Mouse (Mus musculus): ENCODE data around the gene Spata2l. TPM values are rescaled to one million over a fixed set of nuclear protein-coding genes. Genes with fewer than 3 reads are reported as not detected.
"Not testable (repeated sequence)": the region's sequence is repeated elsewhere in the genome, so short reads cannot be mapped to it uniquely, and the experiment has no call there.

Gene Spata2l
- 5.0 and 5.8 TPM in 2 replicates for polyA plus RNA-seq (2015; fragmentation: Nextera tagmentation; extraction: Ambion mirVana)

GRCm38 (mm10) chr8:123235520-123236497 lies at the start of gene Spata2l:
Spata2l (minus strand) TSS chr8:123236233.
- H3K9ac ChIP-seq = peak within 1 kb of the TSS; percentile 56
- ATAC-seq (ENCODE audit: insufficient read depth, low FRiP score, low read depth) = peak; percentile 83
- H3K27ac ChIP-seq = no peak within 1 kb of the TSS
- H3K4me2 ChIP-seq = peak within 1 kb of the TSS; percentile 96
- peaks cover 8% of the 10 kb centered on the region for H3K4me1 ChIP-seq
- WGBS = under 1% methylated on average over 57 of the region's 57 CpGs
- H3K36me3 ChIP-seq = no peaks in the 10 kb centered on the region
- peaks cover 14% of the 10 kb centered on the region; the same call in 1 of the 2 replicates for H3K27me3 ChIP-seq (replicated peaks)
- H3K9me3 ChIP-seq = no peaks in the 10 kb centered on the region
- H3K4me3 ChIP-seq (replicated peaks) = peak within 1 kb of the TSS; percentile 62

GRCm38 (mm10) chr8:123284493-123284892 lies 48.5 kb upstream of the Spata2l start:
- ATAC-seq (ENCODE audit: insufficient read depth, low FRiP score, low read depth) = no peak
- WGBS = 88% methylated on average over 5 of the region's 5 CpGs
- H3K4me1 ChIP-seq = no peaks in the 10 kb centered on the region
- no peak overlapping the region for H3K4me2 ChIP-seq
- H3K27me3 ChIP-seq (replicated peaks) = no peaks in the 10 kb centered on the region
- H3K9ac ChIP-seq = no peak overlapping the region
- H3K4me3 ChIP-seq (replicated peaks) = no peak overlapping the region
- no peak overlapping the region for H3K27ac ChIP-seq
- 0 out of 2 replicates have a peak, but pooled peaks cover 10% of the 10 kb centered on the region for H3K36me3 ChIP-seq
- no peaks in the 10 kb centered on the region for H3K9me3 ChIP-seq

- no peak overlapping the region for H3K4me2 ChIP-seq
- no peaks in the 10 kb centered on the region for H3K4me1 ChIP-seq
- no peak overlapping the region for H3K9ac ChIP-seq
- H3K27ac ChIP-seq = no peak overlapping the region
- no peaks in the 10 kb centered on the region for H3K9me3 ChIP-seq
- no peak for ATAC-seq (ENCODE audit: insufficient read depth, low FRiP score, low read depth)
- 0 out of 2 replicates have a peak, but pooled peaks cover 10% of the 10 kb centered on the region for H3K36me3 ChIP-seq
- no peaks in the 10 kb centered on the region for H3K27me3 ChIP-seq (replicated peaks)
- WGBS = 83% methylated on average over 7 of the region's 7 CpGs
- no peak overlapping the region for H3K4me3 ChIP-seq (replicated peaks)
Observed at GRCm38 (mm10) chr8:123283991-123284390, 48.0 kb upstream of the Spata2l start.

GRCm38 (mm10) chr8:123282994-123283393 lies 47.0 kb upstream of the Spata2l start:
- not testable (repeated sequence) for H3K9ac ChIP-seq; H3K36me3 ChIP-seq; H3K4me2 ChIP-seq; H3K9me3 ChIP-seq; H3K27ac ChIP-seq; H3K27me3 ChIP-seq (replicated peaks); H3K4me3 ChIP-seq (replicated peaks); ATAC-seq (ENCODE audit: insufficient read depth, low FRiP score, low read depth); H3K4me1 ChIP-seq
- WGBS = 90% methylated on average over 5 of the region's 6 CpGs

GRCm38 (mm10) chr8:123280302-123281094 lies 44.5 kb upstream of the Spata2l start:
- no peak overlapping the region for H3K4me3 ChIP-seq (replicated peaks)
- no peak for ATAC-seq (ENCODE audit: insufficient read depth, low FRiP score, low read depth)
- H3K9me3 ChIP-seq = no peaks in the 10 kb centered on the region
- 88% methylated on average over 13 of the region's 13 CpGs for WGBS
- H3K36me3 ChIP-seq = peaks cover 3% of the 10 kb centered on the region; the same call in 1 of the 2 replicates
- H3K4me2 ChIP-seq = no peak overlapping the region
- H3K27me3 ChIP-seq (replicated peaks) = no peaks in the 10 kb centered on the region
- no peak overlapping the region for H3K9ac ChIP-seq
- no peak overlapping the region for H3K27ac ChIP-seq
- H3K4me1 ChIP-seq = no peaks in the 10 kb centered on the region

GRCm38 (mm10) chr8:123279828-123280227 lies 43.8 kb upstream of the Spata2l start:
- no peak overlapping the region for H3K27ac ChIP-seq
- 91% methylated on average over 4 of the region's 4 CpGs for WGBS
- H3K4me1 ChIP-seq = no peaks in the 10 kb centered on the region
- no peaks in the 10 kb centered on the region for H3K9me3 ChIP-seq
- H3K4me2 ChIP-seq = no peak overlapping the region
- no peak overlapping the region for H3K9ac ChIP-seq
- no peaks in the 10 kb centered on the region for H3K27me3 ChIP-seq (replicated peaks)
- no peak for ATAC-seq (ENCODE audit: insufficient read depth, low FRiP score, low read depth)
- H3K4me3 ChIP-seq (replicated peaks) = no peak overlapping the region
- peaks cover 3% of the 10 kb centered on the region; the same call in 1 of the 2 replicates for H3K36me3 ChIP-seq

GRCm38 (mm10) chr8:123278445-123278844 lies 42.4 kb upstream of the Spata2l start:
- no peaks in the 10 kb centered on the region for H3K27me3 ChIP-seq (replicated peaks)
- no peak for ATAC-seq (ENCODE audit: insufficient read depth, low FRiP score, low read depth)
- H3K4me2 ChIP-seq = no peak overlapping the region
- no peaks in the 10 kb centered on the region for H3K9me3 ChIP-seq
- H3K27ac ChIP-seq = no peak overlapping the region
- 64% methylated on average over 7 of the region's 7 CpGs for WGBS
- no peak overlapping the region for H3K4me3 ChIP-seq (replicated peaks)
- peaks cover 3% of the 10 kb centered on the region; the same call in 1 of the 2 replicates for H3K36me3 ChIP-seq
- no peaks in the 10 kb centered on the region for H3K4me1 ChIP-seq
- H3K9ac ChIP-seq = no peak overlapping the region

GRCm38 (mm10) chr8:123275096-123275495 lies 39.1 kb upstream of the Spata2l start:
- H3K4me2 ChIP-seq = no peak overlapping the region
- no peaks in the 10 kb centered on the region for H3K9me3 ChIP-seq
- H3K4me3 ChIP-seq (replicated peaks) = no peak overlapping the region
- H3K4me1 ChIP-seq = no peaks in the 10 kb centered on the region
- H3K9ac ChIP-seq = no peak overlapping the region
- peaks cover 7% of the 10 kb centered on the region; the same call in 1 of the 2 replicates for H3K36me3 ChIP-seq
- no peak for ATAC-seq (ENCODE audit: insufficient read depth, low FRiP score, low read depth)
- no peak overlapping the region for H3K27ac ChIP-seq
- WGBS = 92% methylated on average over 12 of the region's 12 CpGs
- no peaks in the 10 kb centered on the region for H3K27me3 ChIP-seq (replicated peaks)

GRCm38 (mm10) chr8:123274447-123274846 lies 38.4 kb upstream of the Spata2l start:
- 90% methylated on average over 5 of the region's 5 CpGs for WGBS
- Histone ChIP-seq H3K36me3 (peaks cover 13% of the 10 kb centered on the region; the same call in 1 of the 2 replicates), H3K9me3 (no peaks in the 10 kb centered on the region), H3K4me3 (replicated peaks) (no peak overlapping the region), H3K4me1 (no peaks in the 10 kb centered on the region), H3K9ac (no peak overlapping the region), H3K27me3 (replicated peaks) (no peaks in the 10 kb centered on the region), H3K27ac (no peak overlapping the region), H3K4me2 (no peak overlapping the region)
- no peak for ATAC-seq (ENCODE audit: insufficient read depth, low FRiP score, low read depth)

- no peaks in the 10 kb centered on the region for H3K27me3 ChIP-seq (replicated peaks)
- H3K36me3 ChIP-seq = peaks cover 29% of the 10 kb centered on the region
- no peak overlapping the region for H3K4me3 ChIP-seq (replicated peaks)
- no peaks in the 10 kb centered on the region for H3K4me1 ChIP-seq
- H3K4me2 ChIP-seq = no peak overlapping the region
- no peaks in the 10 kb centered on the region for H3K9me3 ChIP-seq
- H3K9ac ChIP-seq = no peak overlapping the region
- H3K27ac ChIP-seq = no peak overlapping the region
- 54% methylated on average over 4 of the region's 4 CpGs for WGBS
- peak; percentile 20; the same call in 1 of the 2 replicates for ATAC-seq (ENCODE audit: insufficient read depth, low FRiP score, low read depth)
Observed at GRCm38 (mm10) chr8:123271901-123272300, 35.9 kb upstream of the Spata2l start.

GRCm38 (mm10) chr8:123271147-123271546 lies 35.1 kb upstream of the Spata2l start:
- Histone ChIP-seq H3K4me3 (replicated peaks) (no peak overlapping the region), H3K9me3 (no peaks in the 10 kb centered on the region), H3K27ac (no peak overlapping the region), H3K4me2 (no peak overlapping the region), H3K27me3 (replicated peaks) (no peaks in the 10 kb centered on the region), H3K4me1 (no peaks in the 10 kb centered on the region), H3K9ac (no peak overlapping the region), H3K36me3 (peaks cover 36% of the 10 kb centered on the region)
- 86% methylated on average over 10 of the region's 10 CpGs for WGBS
- no peak for ATAC-seq (ENCODE audit: insufficient read depth, low FRiP score, low read depth)
